Mouse (Mus musculus) gastrocnemius, postnatal 4 days (tissue): ENCODE measurements around the gene Zcchc4. TPM values are rescaled to one million over a fixed set of nuclear protein-coding genes. Genes with fewer than 3 reads are reported as not detected.

Experiments
- DNase-seq, 2 experiments: peaks; one replicate each; pipeline ENCODE4 v3.0.0; 2021 to 2022; ENCODE audit warnings: low spot score in 2 of 2, mixed read lengths in 2 of 2
- total RNA-seq, 2 experiments: library from RNA; stranded (reverse); gene quantifications; 2 replicates each; pipeline ENCODE4 v1.2.3; 2021

Gene Zcchc4
- total RNA-seq, 2 experiments from 2014 or later, result 7.9 to 9.5 TPM

DNA sequence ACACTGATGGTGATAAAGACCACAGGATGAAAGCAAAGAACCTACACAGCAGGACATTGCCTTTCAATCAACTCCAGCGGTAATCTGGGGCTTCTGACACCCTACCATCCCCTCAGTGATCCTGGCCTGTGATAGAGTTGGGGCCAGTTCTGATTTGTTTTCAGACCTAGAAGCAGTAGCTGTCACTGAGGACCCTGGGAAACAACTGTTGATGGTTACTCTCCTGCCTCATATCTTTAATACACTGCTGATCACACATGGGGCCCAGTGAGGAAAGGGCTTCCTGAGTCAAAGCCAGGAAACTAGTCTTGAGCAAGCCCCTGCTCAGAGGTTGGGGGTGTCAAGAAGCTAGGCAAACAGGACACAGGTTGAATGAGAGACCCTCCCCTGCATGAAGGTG is 96.3 kb downstream of the Zcchc4 start:
- no peak for DNase-seq

- DNase-seq, result peak in 1 of 2 experiments; percentile 10
Observed at GRCm38 (mm10) chr5:52871986-52872385, 96.8 kb downstream of the Zcchc4 start.

Other genes with a start within 250 kb of the Zcchc4 start
- gene Lgi2, start 208.9 kb upstream of the Zcchc4 start, total RNA-seq, result 10 to 100 TPM in 1 of 2 experiments, 1 to 10 TPM in 1; 8.7 to 10.6 TPM
- gene Sepsecs, start 105.7 kb upstream of the Zcchc4 start, total RNA-seq, result 1 to 10 TPM; 7.5 TPM
- gene Pi4k2b, start 33.8 kb upstream of the Zcchc4 start, total RNA-seq, result 1 to 10 TPM; 7.8 to 8.1 TPM
- 10 to 100 TPM; 61.2 to 70.6 TPM for gene Anapc4, start 58.6 kb downstream of the Zcchc4 start, total RNA-seq